In genomic region chr7:35687229-35687628, GRCm38 (mm10) we compare ENCODE assay signal across 8 mouse cellular contexts. TPM values are rescaled to one million over a fixed set of nuclear protein-coding genes. Genes with fewer than 3 reads are reported as not detected.
A peak's percentile ranks its signal among the peaks of the same experiment; 100 is the strongest.
DNase-seq lines count a peak whose midpoint lies in the region.

No protein-coding gene starts in this region.

- peak; percentile 33 for DNase-seq in WW6 (ENCODE audit: low read depth, low spot score)
- peak; percentile 13 for DNase-seq in brain, adult 2 months (ENCODE audit: low read depth, low spot score)
- peak; percentile 33 to 58 for DNase-seq in heart, postnatal 10 days
- DNase-seq in kidney, postnatal 36 days, result peak; percentile 36 to 53
- peak; percentile 34 for DNase-seq in mesoderm, embryonic 11.5 days (ENCODE audit: low read depth, low spot score)
- DNase-seq in thymus, postnatal 0 days (ENCODE audit: low spot score), result no peak
- no peak for DNase-seq in spleen, adult 12 weeks (ENCODE audit: low spot score)
- DNase-seq in right cerebral cortex, postnatal 4 days, result no peak

- intact Hi-C loops in heart, postnatal 10 days (cut with DNase I), result loop anchor here (5.0 to 10.0 kb wide), 3 partner anchors 60 to 1668 kb away; no protein-coding TSS in a partner anchor

RNA-seq across cellular contexts. Expression of gene Pdcd5, which starts 39.9 kb away (rescaled TPM):
- 100 to 1,000 TPM; 101 to 104 TPM for total RNA-seq in heart, postnatal 10 days (2021)
- polyA plus RNA-seq in thymus, postnatal 0 days (2015; fragmentation: Nextera tagmentation; extraction: Ambion mirVana), result 266 and 274 TPM in 2 replicates

Comparison
In these comparisons a context has a peak if more than half of its experiments do, and no peak if none do; other contexts are left out.
1. DNase-seq: peak in WW6 (single experiment), brain, adult 2 months (single experiment), heart, postnatal 10 days (2 of 2), kidney, postnatal 36 days (2 of 2) and mesoderm, embryonic 11.5 days (single experiment); none in thymus, postnatal 0 days (single experiment), spleen, adult 12 weeks (single experiment) and right cerebral cortex, postnatal 4 days (single experiment).